Mouse (Mus musculus): ENCODE results near the gene Mfsd11. TPM values are rescaled to one million over a fixed set of nuclear protein-coding genes. Genes with fewer than 3 reads are reported as not detected.

Gene Mfsd11
- 21.2 and 25.2 TPM in 2 replicates for polyA plus RNA-seq (2012; rRNA removed)

GRCm38 (mm10) chr11:116852291-116852890 lies at the start of gene Mfsd11:
Gene Mfsd11, plus strand, starts transcription at chr11:116852440.

GRCm38 (mm10) chr11:116827534-116828165 lies 24.6 kb upstream of the Mfsd11 start, which contains the start of gene Mxra7:
Gene Mxra7, minus strand, starts transcription at chr11:116828046.

GRCm38 (mm10) chr11:116843261-116844233 lies 8.7 kb upstream of the Mfsd11 start, which contains the start of the genes Mettl23 and Jmjd6:
Gene Mettl23, plus strand, starts transcription at chr11:116843278.
Gene Jmjd6, minus strand, starts transcription at chr11:116843449.

GRCm38 (mm10) chr11:116852891-116853511 lies 761 bp downstream of the Mfsd11 start, which contains the start of gene Srsf2:
Gene Srsf2, minus strand, starts transcription at chr11:116853094.

GRCm38 (mm10) chr11:116918323-116919185 lies 66.3 kb downstream of the Mfsd11 start, which contains the start of gene Mgat5b:
Gene Mgat5b, plus strand, starts transcription at chr11:116918863.

Other genes with a start within 250 kb of the Mfsd11 start
- 2.6 and 6.7 TPM in 2 replicates for gene Rhbdf2, start 225.4 kb upstream of the Mfsd11 start, polyA plus RNA-seq (2012; rRNA removed)
- gene Prcd, start 198.9 kb upstream of the Mfsd11 start, polyA plus RNA-seq (2012; rRNA removed): 0.23 and 0.32 TPM in 2 replicates
- 2.0 and 3.7 TPM in 2 replicates for gene Cygb, start 198.1 kb upstream of the Mfsd11 start, polyA plus RNA-seq (2012; rRNA removed)
- gene St6galnac1, start 76.9 kb upstream of the Mfsd11 start, polyA plus RNA-seq (2012; rRNA removed): not detected in 2 replicates
- gene Mxra7, start 24.4 kb upstream of the Mfsd11 start, polyA plus RNA-seq (2012; rRNA removed): 32.4 and 66.0 TPM in 2 replicates
- 28.8 and 42.8 TPM in 2 replicates for gene Mettl23, start 9.2 kb upstream of the Mfsd11 start, polyA plus RNA-seq (2012; rRNA removed)
- 52.1 and 68.8 TPM in 2 replicates for gene Jmjd6, start 9.0 kb upstream of the Mfsd11 start, polyA plus RNA-seq (2012; rRNA removed)
- 737 and 742 TPM in 2 replicates for gene Srsf2, start 654 bp downstream of the Mfsd11 start, polyA plus RNA-seq (2012; rRNA removed)
- gene Mgat5b, start 66.4 kb downstream of the Mfsd11 start, polyA plus RNA-seq (2012; rRNA removed): 20.5 and 21.7 TPM in 2 replicates